Mouse (Mus musculus) kidney, embryonic 14.5 days (tissue): ENCODE data around the gene Chrm3. TPM values are rescaled to one million over a fixed set of nuclear protein-coding genes. Genes with fewer than 3 reads are reported as not detected.

Experiments used
- ATAC-seq: fragments of 200-750 bp; cut with Nextera tagmentation; 2 replicates; pipeline ENCODE4 v1.8.0; 2017; ENCODE audit warnings: moderate number of reproducible peaks, mild to moderate bottlenecking, moderate TSS enrichment, moderate library complexity; ENCODE audit not compliant: low FRiP score, low TSS enrichment
- H3K27ac ChIP-seq: fragments of 300-500 bp; sonication (generic); 2 replicates; pipeline ENCODE4 v1.5.1; 2014; ENCODE audit warnings: low read depth, mild to moderate bottlenecking, low read length, moderate library complexity, mixed read lengths
- H3K27me3 ChIP-seq: fragments of 300-500 bp; sonication (generic); 2 replicates; pipeline ENCODE4 v1.6.1; 2014; ENCODE audit warnings: mild to moderate bottlenecking, low read length; ENCODE audit not compliant: control insufficient read depth, insufficient read depth
- H3K36me3 ChIP-seq: fragments of 300-500 bp; sonication (generic); 2 replicates; pipeline ENCODE4 v1.6.1; 2014; ENCODE audit warnings: low read length, mixed read lengths; ENCODE audit not compliant: control insufficient read depth, insufficient read depth
- H3K4me1 ChIP-seq: fragments of 300-500 bp; sonication (generic); 2 replicates; pipeline ENCODE4 v1.6.1; 2014; ENCODE audit warnings: low read length, mixed read lengths; ENCODE audit not compliant: control insufficient read depth, insufficient read depth
- H3K4me2 ChIP-seq: fragments of 300-500 bp; sonication (generic); replicated peaks from 2 replicates; pipeline ENCODE4 v1.6.1; 2014; ENCODE audit warnings: low read depth, mild to moderate bottlenecking, low read length
- H3K4me3 ChIP-seq: fragments of 300-500 bp; sonication (generic); 2 replicates; pipeline ENCODE4 v1.5.1; 2014; ENCODE audit warnings: mild to moderate bottlenecking, low read length
- H3K9ac ChIP-seq: fragments of 300-500 bp; sonication (generic); 2 replicates; pipeline ENCODE4 v1.6.1; 2014; ENCODE audit warnings: low read depth, mild to moderate bottlenecking, low read length, moderate library complexity
- H3K9me3 ChIP-seq: fragments of 300-500 bp; sonication (generic); 2 replicates; pipeline ENCODE4 v1.6.1; 2016; ENCODE audit warnings: low read length; ENCODE audit not compliant: control insufficient read depth
- WGBS: fragments of 180-500 bp; shearing (Covaris S2); extraction: QIAGEN DNeasy Blood & Tissue Kit; methylation state at CpG from one replicate; pipeline ENCODE4 v1.1.7; 2014; 5-methylcytosine and 5-hydroxymethylcytosine counted together
- polyA plus RNA-seq: library from polyadenylated mRNA; unstranded; fragments of >200 nt; fragmentation: Nextera tagmentation; extraction: Ambion mirVana; gene quantifications from 2 replicates; pipeline ENCODE4 v1.2.1, GENCODE M21; 2014

Chrm3 gene
- polyA plus RNA-seq, 1 experiment from 2014 or later = 0.91 TPM

DNA sequence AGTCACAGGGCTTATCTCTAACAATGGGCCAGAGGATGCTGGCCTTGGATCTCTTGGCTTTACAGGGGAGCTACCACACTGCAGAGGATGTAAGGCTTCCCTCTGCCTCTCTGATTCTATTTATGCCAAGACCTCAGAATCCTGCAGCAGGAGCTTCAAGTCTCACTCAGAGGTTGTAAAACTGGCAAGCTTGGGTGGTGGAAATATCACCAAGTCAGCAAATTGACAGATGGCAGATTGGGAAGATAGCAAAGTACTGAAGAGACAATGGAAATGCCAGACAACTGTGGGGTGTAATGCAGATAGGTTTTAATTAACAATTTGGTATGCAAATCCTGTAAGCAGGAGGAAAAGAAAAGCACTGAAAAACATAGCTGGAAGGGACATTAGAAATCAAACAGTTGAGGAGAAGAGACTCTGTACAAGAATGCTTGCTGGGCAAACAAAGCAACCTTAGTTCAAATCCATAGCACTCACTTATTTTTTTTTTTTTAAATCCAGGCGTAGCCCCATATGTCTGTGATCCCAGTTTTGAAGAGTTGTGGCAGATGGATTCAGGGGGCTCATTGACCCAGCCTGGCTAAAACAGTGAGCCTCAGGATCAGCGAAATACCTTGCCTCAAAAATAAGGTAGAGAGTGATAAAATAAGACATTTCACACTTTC is 362.9 kb downstream of the Chrm3 start:
- no peak for ATAC-seq
- no peaks in the 10 kb centered on the region for H3K36me3 ChIP-seq
- no peaks in the 10 kb centered on the region for H3K4me1 ChIP-seq
- H3K27me3 ChIP-seq = no peaks in the 10 kb centered on the region
- H3K4me3 ChIP-seq = no peak overlapping the region
- H3K4me2 ChIP-seq = no peak overlapping the region
- 96% methylated on average over 2 of the region's 2 CpGs for WGBS
- H3K9me3 ChIP-seq = no peaks in the 10 kb centered on the region
- no peak overlapping the region for H3K27ac ChIP-seq
- H3K9ac ChIP-seq = no peak overlapping the region

DNA sequence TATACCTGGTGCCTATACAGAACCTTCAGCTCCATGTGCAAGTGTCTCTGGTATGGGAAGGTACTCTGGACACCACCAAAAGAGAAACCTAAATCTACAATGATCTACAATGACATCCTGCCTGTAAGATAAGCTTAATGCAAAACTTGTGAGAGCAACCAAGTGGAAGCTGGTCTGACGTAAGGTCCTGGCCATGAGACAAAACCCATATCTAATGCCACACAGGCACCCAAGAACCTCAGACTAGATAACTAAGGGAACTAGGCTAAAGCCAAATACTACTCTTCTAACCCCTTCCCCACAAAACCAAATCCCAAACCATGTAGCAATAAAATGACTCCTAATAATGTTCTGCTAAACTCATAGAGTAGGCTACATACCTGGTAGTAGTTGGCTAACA is 364.8 kb downstream of the Chrm3 start:
- Histone ChIP-seq H3K27ac (no peak overlapping the region), H3K4me1 (no peaks in the 10 kb centered on the region), H3K4me2 (no peak overlapping the region), H3K4me3 (no peak overlapping the region), H3K9ac (no peak overlapping the region), H3K9me3 (no peaks in the 10 kb centered on the region), H3K27me3 (no peaks in the 10 kb centered on the region), H3K36me3 (no peaks in the 10 kb centered on the region)
- 91% methylated on average over 1 of the region's 1 CpGs for WGBS
- no peak for ATAC-seq

DNA sequence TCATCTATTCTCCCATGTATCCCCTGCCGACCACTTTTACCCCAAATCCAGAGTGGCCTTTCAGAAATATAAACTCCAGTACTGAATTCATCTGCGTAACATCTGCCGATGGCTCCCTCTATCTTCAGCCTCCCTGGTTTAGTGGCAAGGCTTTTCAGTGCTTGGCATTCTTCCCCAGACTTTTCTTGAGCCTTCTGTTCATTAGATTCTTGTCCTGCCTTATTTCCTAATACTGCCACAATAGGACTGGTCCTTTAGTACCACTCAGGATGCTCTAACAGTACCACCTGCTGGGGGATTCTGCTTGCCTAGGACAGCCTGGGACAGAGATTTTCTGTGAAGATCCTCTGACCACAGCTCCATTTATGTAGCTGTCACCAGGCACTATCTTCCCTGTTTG is 367.1 kb downstream of the Chrm3 start:
- H3K27me3 ChIP-seq = no peaks in the 10 kb centered on the region
- ATAC-seq = no peak
- no peak overlapping the region for H3K27ac ChIP-seq
- WGBS = 91% methylated on average over 3 of the region's 3 CpGs
- H3K9ac ChIP-seq = no peak overlapping the region
- H3K4me2 ChIP-seq = no peak overlapping the region
- H3K4me3 ChIP-seq = no peak overlapping the region
- H3K4me1 ChIP-seq = no peaks in the 10 kb centered on the region
- H3K9me3 ChIP-seq = no peaks in the 10 kb centered on the region
- no peaks in the 10 kb centered on the region for H3K36me3 ChIP-seq

- no peaks in the 10 kb centered on the region for H3K27me3 ChIP-seq
- H3K4me1 ChIP-seq = no peaks in the 10 kb centered on the region
- H3K36me3 ChIP-seq = no peaks in the 10 kb centered on the region
- no peak for ATAC-seq
- H3K9ac ChIP-seq = no peak overlapping the region
- no peaks in the 10 kb centered on the region for H3K9me3 ChIP-seq
- H3K27ac ChIP-seq = no peak overlapping the region
- 73% methylated on average over 2 of the region's 2 CpGs for WGBS
- H3K4me2 ChIP-seq = no peak overlapping the region
- no peak overlapping the region for H3K4me3 ChIP-seq
These were observed 368.0 kb downstream of the Chrm3 start for GRCm38 (mm10) chr13:9992640-9993039.

GRCm38 (mm10) chr13:9985648-9986047 is 375.0 kb downstream of the Chrm3 start:
- Histone ChIP-seq H3K4me1 (no peaks in the 10 kb centered on the region), H3K27me3 (no peaks in the 10 kb centered on the region), H3K9ac (no peak overlapping the region), H3K9me3 (no peaks in the 10 kb centered on the region), H3K27ac (no peak overlapping the region), H3K4me2 (no peak overlapping the region), H3K36me3 (no peaks in the 10 kb centered on the region), H3K4me3 (no peak overlapping the region)
- no peak for ATAC-seq
- WGBS = 71% methylated on average over 6 of the region's 6 CpGs

GRCm38 (mm10) chr13:9983293-9983692 is 377.4 kb downstream of the Chrm3 start:
- no peaks in the 10 kb centered on the region for H3K4me1 ChIP-seq

GRCm38 (mm10) chr13:9977699-9978098 is 382.9 kb downstream of the Chrm3 start:
- WGBS = 79% methylated on average over 1 of the region's 1 CpGs
- H3K27ac ChIP-seq = no peak overlapping the region
- no peaks in the 10 kb centered on the region for H3K9me3 ChIP-seq
- no peak overlapping the region for H3K4me3 ChIP-seq
- no peak for ATAC-seq
- no peak overlapping the region for H3K9ac ChIP-seq
- H3K36me3 ChIP-seq = no peaks in the 10 kb centered on the region
- H3K27me3 ChIP-seq = no peaks in the 10 kb centered on the region
- H3K4me2 ChIP-seq = no peak overlapping the region
- H3K4me1 ChIP-seq = no peaks in the 10 kb centered on the region

More at GRCm38 (mm10) chr13:9983293-9983692, 377.4 kb downstream of the Chrm3 start:
- no peaks in the 10 kb centered on the region for H3K27me3 ChIP-seq
- 77% methylated on average over 2 of the region's 2 CpGs for WGBS
- H3K4me2 ChIP-seq = no peak overlapping the region
- no peak overlapping the region for H3K9ac ChIP-seq
- H3K36me3 ChIP-seq = no peaks in the 10 kb centered on the region
- no peak overlapping the region for H3K4me3 ChIP-seq
- no peak for ATAC-seq
- H3K27ac ChIP-seq = no peak overlapping the region
- H3K9me3 ChIP-seq = no peaks in the 10 kb centered on the region

DNA sequence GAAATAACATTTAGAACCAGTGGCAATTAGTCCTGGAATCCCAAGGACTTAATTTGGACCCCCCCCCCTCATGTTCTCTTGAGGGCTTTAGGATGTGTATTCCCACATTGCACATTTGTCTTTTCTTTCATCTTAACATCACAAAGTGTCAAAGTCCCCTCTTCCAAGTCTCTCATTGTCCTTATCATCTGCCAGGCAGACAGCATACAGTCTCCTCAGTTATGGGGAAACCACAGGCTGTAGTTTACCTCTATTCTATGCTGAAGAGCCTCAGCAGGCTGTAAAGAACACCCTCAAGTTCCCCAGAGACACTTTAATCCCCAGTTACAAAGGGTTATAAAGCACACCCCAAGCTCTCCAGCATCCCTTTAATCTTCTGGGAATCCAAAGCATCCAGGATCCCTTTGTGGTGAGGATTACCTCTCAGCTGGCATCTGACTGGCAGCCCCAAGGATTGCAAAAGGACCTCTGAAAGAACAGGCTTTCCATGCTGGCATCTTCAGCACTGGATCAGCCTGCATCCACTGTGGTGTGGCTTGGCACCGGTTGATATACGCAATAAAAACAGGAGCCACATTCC is 386.8 kb downstream of the Chrm3 start:
- H3K9ac ChIP-seq = no peak overlapping the region
- H3K4me3 ChIP-seq = no peak overlapping the region
- no peak overlapping the region for H3K27ac ChIP-seq
- ATAC-seq = no peak
- 52% methylated on average over 2 of the region's 2 CpGs for WGBS
- H3K4me2 ChIP-seq = no peak overlapping the region
- H3K36me3 ChIP-seq = no peaks in the 10 kb centered on the region
- no peaks in the 10 kb centered on the region for H3K27me3 ChIP-seq
- H3K4me1 ChIP-seq = no peaks in the 10 kb centered on the region
- no peaks in the 10 kb centered on the region for H3K9me3 ChIP-seq

- 74% methylated on average over 4 of the region's 4 CpGs for WGBS
- H3K27me3 ChIP-seq = no peaks in the 10 kb centered on the region
- no peak for ATAC-seq
These were observed 388.8 kb downstream of the Chrm3 start for GRCm38 (mm10) chr13:9971845-9972244.

More at GRCm38 (mm10) chr13:9971845-9972244, 388.8 kb downstream of the Chrm3 start:
- Histone ChIP-seq H3K27ac (no peak overlapping the region), H3K9ac (no peak overlapping the region), H3K4me1 (no peaks in the 10 kb centered on the region), H3K4me3 (no peak overlapping the region), H3K4me2 (no peak overlapping the region), H3K9me3 (no peaks in the 10 kb centered on the region), H3K36me3 (no peaks in the 10 kb centered on the region)
